Mouse (Mus musculus) gastrocnemius, postnatal 25 days (tissue): Measurements from ENCODE around the gene Uox. TPM values are rescaled to one million over a fixed set of nuclear protein-coding genes. Genes with fewer than 3 reads are reported as not detected.

Experiments used
- DNase-seq: peaks from one replicate; pipeline ENCODE4 v3.0.0; 2022
- total RNA-seq, 2 experiments: library from RNA; stranded (reverse); gene quantifications; 1 replicate in 1 of 2; 2 replicates in 1 of 2; pipeline ENCODE4 v1.2.3; 2021

Gene Uox
- total RNA-seq, 2 experiments from 2014 or later = not detected

DNA sequence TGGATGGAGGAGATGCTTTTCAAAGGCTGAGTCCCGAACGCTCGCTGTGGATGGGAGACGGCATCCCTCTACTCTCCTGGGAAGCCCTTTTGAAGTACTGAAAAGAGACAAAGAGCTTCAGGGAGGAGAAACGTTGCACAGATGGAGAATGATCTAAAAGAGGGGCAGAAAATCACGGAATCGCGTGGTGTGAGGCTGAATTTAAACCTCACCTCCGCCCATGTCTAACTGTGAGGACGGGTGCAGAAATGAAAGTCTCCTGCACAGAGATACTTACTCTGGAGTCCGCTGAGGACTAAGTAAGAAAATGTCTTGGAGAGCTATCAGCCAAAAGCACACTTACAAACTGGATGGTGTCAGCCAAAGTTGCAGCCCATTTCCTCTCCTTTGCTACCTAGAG is 51.7 kb downstream of the Uox start:
- no peak for DNase-seq

DNA sequence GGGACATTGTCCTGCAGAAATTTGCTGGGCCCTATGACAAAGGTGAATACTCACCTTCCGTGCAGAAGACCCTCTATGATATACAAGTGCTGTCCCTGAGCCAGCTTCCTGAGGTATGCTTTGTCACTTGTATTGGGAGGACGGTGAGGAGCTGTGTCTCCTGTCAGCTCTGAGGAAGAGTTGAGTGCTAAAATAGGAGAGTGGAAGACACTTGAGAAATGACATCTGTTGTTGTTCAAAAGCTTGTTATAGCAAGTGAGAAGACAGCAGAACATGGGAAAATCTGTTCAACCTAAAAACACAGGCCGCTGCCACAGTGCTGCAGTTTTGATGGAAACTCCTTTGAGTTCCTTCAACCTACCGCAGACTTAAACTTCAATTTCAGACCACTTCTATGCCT is 55.5 kb downstream of the Uox start:
- DNase-seq = no peak

DNA sequence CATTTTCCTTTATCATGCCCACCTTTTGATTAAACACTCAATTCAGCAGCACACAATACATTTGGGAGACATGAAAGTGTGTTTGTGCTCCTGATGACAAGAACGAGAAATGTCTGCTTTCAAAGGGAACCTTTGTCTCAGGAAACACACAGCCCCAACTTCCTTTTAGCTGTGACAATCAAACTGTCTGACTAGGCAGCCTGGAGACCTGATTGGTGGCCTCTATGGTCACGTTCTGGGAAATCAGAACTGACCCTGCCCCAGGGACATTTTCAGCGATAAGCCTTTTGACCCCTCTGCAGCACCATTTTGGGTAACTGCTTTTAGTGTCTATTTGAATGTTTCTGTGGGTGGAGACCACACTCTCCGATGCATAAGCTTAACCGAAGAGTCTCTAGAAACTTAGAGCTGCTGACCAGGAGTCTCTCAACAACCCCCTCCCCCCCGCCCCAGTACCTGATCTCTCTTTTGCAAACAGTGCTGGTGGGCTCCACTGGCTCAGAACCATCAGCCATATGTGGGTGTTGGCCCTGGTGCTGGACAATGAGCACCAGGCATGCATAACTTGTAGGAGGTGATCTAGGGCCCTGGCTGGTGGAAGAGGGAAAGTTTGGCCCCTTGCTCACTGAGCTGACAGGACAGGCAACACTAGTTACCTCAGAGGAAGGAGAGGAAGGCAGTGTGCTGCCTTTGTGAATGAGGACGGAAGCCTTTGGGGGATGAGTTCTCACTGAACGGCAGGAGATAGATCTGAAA is 58.2 kb downstream of the Uox start:
- no peak for DNase-seq

DNA sequence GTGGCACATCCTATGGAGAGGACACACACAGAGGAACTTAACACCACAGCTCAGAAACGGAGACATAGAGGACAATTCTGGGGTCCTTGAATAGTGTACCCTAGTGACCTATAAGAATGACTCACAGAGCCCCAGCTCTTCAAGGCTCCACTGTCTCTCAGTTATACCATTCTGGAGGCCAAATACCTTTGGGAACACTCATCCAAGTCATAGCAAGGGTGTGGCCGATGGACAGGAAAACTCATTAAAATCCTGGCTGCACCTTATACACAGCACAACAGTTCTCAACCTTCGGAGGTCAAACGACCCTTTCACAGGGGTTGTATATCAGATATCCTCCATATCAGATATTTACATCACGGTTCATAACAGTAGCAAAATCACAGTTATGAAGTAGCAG is 62.3 kb downstream of the Uox start:
- DNase-seq = no peak

DNA sequence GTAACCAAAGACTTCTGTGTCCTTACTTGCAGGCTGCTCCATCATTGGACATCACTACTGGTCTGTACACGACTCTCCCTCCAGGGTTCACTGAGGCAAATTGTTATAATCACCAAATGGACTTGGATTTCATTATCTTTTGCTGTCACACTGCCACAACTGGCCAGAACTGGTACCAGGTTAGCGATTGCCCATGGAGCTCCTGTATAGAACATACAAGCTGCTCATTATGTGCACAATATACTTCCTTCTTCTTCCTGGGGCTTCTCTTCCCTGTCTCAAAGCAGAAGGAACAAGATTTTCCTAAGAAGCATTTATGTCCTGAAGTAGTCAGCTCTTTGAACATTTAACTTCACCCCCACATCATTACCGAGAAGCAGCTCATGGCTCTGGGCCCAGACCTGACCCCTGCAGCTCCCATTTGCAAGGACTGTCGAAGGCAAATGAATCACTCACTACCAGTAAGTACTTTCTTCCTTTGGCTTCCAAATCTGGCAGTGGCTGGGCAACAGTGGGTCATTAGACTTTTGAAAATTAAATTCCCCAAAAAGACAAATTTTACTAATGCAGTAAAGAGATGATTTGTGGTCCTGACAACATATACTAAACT is 71.7 kb downstream of the Uox start:
- DNase-seq = no peak

DNA sequence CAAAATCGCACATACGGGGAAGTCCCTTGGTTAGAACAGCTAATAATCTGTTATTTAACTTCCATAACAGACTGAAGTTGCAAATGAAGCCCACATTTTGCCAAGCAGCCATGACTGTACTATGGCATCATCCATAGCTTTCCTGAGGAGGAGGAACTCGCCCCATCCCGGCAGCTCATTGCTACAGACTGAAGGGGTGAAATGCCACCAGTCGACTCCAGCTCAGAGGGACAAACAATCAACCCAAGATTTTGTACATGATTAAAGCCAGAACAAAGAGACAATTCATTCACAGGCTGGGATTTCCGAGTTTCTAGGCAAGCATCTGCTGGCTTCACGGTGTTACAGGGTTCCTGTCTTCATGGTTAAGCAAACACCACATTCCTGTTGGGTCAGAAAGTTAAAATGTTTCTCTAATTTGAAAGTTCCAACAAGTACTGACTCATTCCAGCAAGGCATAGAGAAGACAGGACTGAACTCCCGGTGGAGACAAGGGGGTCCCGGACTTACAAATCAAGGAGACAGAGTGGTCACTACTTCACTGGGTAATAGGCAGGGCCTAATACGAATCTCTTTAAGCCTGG is 79.2 kb downstream of the Uox start:
- no peak for DNase-seq

DNA sequence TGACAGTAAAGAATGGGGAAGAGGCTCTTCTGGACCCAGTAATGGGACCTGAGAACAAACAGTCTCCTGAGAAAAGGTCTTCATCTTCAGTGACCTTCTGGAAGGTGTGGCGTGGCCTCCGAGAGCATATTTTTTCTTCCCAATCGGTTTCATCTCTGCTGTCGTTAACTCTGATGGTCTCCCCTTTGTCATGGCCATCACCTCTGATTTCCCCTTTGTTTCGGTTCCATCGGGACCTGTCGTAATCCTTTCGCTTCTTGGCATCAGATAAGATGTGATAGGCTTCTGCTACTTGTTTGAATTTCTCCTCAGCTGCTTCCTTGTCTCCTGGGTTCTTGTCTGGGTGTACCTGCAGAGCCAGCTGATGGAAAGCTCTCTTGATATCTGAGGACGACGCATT is 80.5 kb downstream of the Uox start:
- DNase-seq = no peak

DNA sequence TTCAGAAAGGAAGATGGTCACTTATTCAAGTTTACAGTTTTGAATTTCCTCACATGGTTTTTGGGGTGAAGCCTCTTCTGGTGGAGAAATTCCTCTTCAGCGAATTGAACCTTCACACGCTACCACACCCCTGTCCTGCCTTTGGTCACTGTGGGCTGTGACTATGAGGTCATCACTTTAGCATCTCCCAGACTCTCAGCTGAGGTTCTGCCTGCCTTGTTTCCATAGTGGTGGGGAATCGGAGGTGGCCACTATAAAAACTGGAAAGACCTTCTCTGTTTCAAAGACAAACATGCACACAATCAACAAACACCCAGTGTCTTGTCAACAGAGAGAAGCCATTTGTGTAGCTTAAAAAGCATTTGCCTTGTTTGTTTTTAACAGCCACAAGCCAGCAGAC is 81.0 kb downstream of the Uox start, which contains the start of gene 4930503B20Rik:
4930503B20Rik (minus strand) TSS at position 101 of the 400 bp plus-strand sequence.
- DNase-seq = no peak

DNA sequence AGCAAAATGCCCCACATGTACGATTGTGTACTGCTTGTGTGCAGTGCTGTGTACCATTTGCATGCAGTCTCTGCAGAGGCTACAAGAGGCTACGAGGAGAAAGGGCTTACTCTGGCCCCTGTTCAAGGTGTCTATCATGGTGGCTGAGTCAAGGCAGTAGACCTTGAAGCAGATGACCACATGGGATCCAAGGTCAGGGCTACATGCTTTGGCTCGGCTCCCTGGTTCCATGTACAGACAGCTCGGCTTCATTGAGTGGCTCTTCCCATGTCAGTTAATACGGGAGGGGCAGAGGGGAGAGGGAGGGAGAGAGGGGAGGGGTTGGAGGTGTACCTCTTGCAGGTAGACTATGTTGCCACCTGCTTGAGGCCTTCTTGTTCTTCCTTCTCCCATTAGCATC is 82.2 kb downstream of the Uox start:
- DNase-seq = no peak

DNA sequence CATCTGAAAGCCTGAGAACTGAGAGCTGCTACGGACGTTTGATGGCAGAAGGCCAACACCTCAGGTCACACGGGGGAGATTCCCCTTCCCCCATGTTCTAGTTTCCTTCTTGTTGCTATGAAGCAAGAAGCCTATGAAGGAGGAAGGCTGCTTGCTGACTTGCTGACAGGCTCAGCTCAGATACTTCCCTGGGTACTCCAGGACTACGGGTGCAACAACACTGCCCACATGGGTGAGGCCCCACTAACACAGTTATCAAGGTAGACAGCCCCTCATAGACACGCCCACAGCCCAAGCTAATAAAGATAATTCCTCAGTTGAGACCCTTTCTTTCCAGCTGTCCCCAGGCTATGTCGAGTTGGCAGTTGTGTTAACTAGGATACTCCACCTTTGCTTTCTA is 83.5 kb downstream of the Uox start:
- DNase-seq = no peak

DNA sequence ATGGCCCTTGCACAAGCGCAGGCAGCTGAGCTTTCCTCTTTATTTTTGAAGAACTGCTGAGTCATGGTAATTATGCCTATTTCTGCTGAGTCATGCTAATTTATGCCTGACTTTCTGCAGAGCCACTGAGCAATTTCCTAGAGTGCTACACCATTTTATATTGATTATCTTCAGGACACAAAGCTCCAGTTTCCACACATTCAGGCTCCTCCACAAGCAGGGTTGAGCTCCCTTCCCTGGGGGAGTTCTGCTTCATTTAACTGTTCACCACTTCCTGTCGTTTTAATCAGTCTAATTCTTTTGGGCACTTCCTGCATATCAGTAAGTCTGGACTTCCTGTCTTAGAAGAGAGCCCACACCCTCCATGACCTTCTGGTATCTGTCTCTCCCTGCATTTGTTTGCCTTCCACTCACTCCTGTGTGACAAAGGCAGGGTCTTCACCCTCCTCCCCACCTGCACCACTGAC is 84.9 kb downstream of the Uox start:
- no peak for DNase-seq

DNA sequence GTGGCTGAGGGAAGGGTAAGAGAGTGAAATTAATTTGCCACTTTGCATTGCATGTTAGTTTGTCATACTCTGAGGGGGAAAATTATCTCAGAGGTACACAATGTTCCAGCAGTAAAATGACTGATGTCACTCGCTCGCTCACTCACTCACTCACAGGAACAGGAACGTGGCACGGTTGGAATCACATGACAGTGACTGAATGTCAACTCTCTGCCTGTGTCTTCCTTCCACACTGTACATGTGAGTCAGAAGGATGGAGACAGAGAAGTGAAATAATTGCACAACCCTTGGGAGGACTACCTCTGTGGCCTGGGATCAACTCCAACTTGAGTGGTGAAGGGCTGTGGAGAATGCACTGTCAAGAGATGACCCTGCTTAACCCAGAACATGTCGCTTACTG is 87.2 kb downstream of the Uox start:
- peak; percentile 16 for DNase-seq

DNA sequence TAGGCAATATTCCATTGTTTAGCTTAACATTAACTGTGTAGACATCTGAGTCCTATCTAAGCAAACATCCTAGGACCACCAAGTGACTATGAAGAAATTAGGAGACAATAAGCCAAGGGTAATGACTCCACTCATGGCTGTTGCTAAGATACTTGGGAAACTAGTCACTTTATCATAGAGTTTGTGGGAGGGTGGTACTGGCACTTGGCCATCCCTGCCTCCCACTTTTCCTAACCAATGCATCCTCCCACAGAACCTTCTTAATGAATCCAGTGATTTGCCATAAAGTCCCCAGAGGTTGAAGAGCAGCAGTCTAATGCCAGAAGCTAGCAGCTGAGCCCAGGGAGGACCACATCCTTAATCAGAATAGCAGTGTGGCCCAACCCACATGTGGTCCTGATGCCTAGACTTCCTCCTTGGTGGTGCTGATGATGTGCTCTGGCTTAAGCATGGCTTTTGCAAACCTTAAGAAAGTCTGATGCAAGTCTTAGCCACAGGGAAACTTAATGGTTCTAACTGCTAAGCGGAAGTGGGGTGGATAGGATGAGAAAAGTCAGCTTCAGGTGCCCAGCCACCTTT is 87.9 kb downstream of the Uox start:
- DNase-seq = no peak

DNA sequence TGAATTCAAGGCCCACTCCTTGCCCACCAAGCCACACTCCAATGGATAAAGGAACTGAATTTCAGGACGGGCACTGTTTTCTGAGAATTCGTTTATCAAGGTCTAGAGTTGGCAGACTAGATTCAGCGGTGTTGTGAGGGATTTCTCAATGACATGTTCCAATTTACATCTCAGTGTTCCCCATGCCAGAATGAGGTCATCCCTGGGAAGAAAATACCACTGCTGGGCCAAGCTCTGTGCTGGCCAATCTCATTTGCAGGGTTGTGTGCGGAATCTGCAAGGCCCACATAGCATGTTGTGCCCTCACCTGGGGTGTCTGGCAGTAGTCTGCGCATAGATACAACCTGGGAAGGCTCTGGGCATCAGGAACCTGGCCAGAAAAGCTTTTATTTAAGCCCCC is 89.1 kb downstream of the Uox start:
- no peak for DNase-seq

DNA sequence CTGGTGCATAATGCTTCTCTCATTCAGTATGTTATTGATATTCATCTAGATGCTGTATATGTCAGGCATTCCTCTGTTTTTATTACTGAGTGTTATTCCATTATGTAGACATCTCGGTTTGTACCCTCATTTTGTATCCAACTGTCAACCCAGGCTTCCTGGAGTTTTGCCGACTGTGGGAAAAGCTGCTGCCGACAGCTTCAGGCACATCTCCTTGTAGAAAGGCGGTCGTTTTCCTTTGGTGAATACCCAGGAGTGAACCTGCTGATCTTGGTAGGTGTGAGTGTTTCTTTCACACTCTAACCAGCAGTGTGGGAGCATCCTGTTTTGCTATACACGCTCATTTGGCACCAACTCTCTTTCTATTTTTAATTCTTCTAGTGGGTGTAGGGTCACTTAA is 90.8 kb downstream of the Uox start:
- DNase-seq = no peak

DNA sequence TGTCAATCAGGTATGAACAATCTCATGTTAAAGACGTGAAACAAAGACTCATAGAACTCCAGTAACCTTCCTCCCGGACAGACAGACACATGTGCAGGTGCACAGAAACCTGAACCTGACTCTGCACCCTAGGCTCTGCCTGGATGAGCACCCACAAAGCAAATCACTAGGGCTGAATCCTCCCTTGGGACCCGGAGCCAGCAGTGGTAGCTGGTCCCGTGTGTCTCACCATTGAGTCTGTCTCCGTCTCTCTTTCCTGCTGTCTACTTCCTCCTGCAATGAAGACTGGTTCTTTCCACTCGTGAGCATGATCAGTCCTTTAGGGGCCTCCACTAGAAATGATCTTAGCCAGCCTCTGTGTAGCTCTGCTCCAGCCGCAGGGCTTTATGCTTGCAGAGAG is 91.7 kb downstream of the Uox start:
- DNase-seq = no peak

DNA sequence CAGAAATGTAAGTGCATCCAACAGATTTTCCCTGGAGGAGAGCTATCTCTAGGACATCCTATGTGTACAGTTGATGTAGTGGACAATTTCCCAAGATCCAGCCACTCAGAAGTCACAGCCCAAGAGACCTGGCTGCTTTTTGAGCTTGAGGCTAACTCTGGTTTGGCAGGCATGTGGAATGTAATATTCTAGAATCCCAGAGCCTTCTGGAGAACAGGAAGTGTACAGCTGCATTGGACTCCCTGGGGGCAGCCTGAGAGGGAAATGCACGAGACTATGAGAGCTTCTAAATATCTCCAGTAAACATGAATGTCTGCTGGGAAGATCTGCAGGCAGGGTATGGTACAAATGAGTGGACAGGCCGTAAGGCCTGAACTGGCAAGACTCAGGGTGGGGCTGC is 100.9 kb downstream of the Uox start:
- DNase-seq = peak; percentile 33

DNA sequence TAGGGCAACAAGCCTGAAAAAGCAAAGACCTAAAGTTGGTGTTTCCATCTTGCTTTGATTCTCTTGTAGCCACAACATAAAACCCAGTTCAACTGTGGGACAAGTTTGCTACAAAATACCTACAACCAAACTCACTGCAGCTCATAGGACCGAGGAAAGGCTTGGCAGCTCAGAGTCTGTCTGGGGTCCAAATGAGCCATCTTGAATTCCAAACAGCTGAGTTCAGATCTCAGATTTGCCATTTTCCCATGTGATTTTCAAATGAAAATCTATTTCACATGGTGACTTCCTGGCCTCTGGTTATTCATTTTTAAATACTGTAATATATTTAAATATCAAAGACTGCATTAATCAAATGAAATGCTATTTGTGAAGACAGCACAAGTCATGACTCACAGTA is 104.9 kb downstream of the Uox start:
- no peak for DNase-seq

DNA sequence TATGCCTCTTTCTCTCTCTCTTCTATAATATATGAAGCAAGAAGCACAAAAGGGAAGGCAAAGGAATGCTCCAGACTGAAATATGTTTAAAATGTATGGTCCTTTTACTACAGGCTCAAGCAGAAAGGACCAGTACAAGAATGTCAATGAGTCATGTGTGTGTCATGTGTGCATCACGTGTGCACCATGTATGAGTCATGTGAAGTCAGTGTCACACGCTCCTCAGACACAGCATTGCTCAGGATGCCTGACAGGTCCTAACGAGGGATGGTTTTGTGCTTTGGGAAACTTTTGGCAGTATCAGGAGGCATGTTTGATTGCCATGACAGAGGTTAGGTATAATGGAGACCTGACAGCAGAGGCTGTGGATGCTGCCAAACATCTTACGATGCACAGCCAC is 106.0 kb downstream of the Uox start:
- DNase-seq = no peak

DNA sequence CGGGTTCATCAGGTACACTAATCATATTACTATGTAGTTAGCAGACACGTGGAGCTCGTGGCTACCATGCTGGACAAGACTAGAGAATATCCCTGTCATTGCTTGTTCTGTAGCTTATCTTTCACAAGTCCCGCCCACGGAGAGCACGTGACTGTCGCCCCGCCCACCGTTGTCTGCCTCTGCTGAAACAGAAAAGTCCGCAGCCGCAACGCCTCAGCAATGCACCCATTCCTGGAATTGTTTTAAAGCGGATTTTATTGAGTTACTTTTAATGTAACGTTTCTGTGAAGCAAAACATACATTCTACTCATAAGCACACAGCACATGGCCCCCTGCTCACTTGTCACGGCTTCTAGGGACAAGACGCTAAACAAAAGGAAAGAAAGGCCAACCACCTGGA is 109.4 kb downstream of the Uox start:
- DNase-seq = no peak

DNA sequence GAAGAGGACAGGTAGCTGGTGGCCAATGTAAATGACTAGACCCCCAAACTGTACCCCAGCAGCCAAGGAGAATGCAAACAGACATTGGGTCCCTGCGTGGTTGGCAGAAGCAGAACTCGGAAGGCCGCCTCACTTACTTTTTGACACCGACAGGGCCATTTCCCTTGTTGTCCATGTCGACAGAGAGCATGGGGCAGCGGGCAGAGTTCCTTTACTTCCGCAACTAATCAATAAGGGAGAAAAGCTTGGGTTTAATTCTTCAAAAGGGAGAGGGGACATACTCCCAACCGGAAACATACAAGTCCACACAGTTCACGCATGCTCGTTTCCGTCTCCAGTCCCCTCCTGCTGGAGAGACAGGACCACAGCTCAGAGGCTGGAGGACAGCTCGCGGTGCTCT is 110.4 kb downstream of the Uox start:
- no peak for DNase-seq

DNA sequence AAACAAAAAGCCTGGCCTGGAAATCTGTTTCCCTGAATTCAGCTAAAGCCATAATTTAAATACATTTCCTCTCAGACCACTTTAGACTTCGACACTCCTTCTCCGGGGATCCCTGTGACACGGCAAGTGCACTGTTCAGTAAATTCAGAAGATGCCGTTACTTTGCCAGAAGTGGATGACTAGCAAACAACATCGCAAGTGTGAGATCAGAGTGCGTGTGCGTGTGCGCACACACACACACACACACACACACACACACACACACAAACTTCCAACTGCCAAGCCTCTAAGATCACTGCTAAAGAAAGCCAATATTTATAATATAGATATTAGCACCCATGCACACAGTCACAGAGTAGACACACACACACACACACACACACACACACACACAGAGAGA is 111.5 kb downstream of the Uox start:
- DNase-seq = no peak
